Mouse (Mus musculus): ENCODE measurements around the gene Doc2g.
"Not testable (repeated sequence)": the region's sequence is repeated elsewhere in the genome, so short reads cannot be mapped to it uniquely, and the experiment has no call there.

Doc2g gene

GRCm38 (mm10) chr19:4003112-4003511, at the start of gene Doc2g:
Gene Doc2g, plus strand, starts transcription at chr19:4003313.
- DNase-seq (ENCODE audit: low read depth, low spot score), result no peak

- no peak for DNase-seq (ENCODE audit: low read depth, low spot score)
Observed at GRCm38 (mm10) chr19:3955033-3955432, 48.1 kb upstream of the Doc2g start.

GRCm38 (mm10) chr19:3955804-3956203, 47.3 kb upstream of the Doc2g start:
- no peak for DNase-seq (ENCODE audit: low read depth, low spot score)

- not testable (repeated sequence) for DNase-seq (ENCODE audit: low read depth, low spot score)
Observed at GRCm38 (mm10) chr19:3957296-3958036, 45.6 kb upstream of the Doc2g start.

- no peak for DNase-seq (ENCODE audit: low read depth, low spot score)
Observed at GRCm38 (mm10) chr19:3958470-3958869, 44.6 kb upstream of the Doc2g start, which contains the start of gene Aldh3b3. Gene Aldh3b3, plus strand, starts transcription at chr19:3958645.

- no peak for DNase-seq (ENCODE audit: low read depth, low spot score)
Observed at GRCm38 (mm10) chr19:3959030-3959429, 44.1 kb upstream of the Doc2g start.

- no peak for DNase-seq (ENCODE audit: low read depth, low spot score)
Observed at GRCm38 (mm10) chr19:3960211-3960610, 42.9 kb upstream of the Doc2g start.

- not testable (repeated sequence) for DNase-seq (ENCODE audit: low read depth, low spot score)
Observed at GRCm38 (mm10) chr19:3961805-3962204, 41.3 kb upstream of the Doc2g start.

GRCm38 (mm10) chr19:3962469-3962868, 40.6 kb upstream of the Doc2g start:
- DNase-seq (ENCODE audit: low read depth, low spot score), result no peak

GRCm38 (mm10) chr19:3964030-3964429, 39.1 kb upstream of the Doc2g start:
- no peak for DNase-seq (ENCODE audit: low read depth, low spot score)

- peak; percentile 46 for DNase-seq (ENCODE audit: low read depth, low spot score)
Observed at GRCm38 (mm10) chr19:3966330-3967075, 36.6 kb upstream of the Doc2g start.

GRCm38 (mm10) chr19:3967258-3967657, 35.9 kb upstream of the Doc2g start:
- no peak for DNase-seq (ENCODE audit: low read depth, low spot score)

GRCm38 (mm10) chr19:3972229-3972628, 30.9 kb upstream of the Doc2g start, which contains the start of gene Aldh3b2:
Gene Aldh3b2, plus strand, starts transcription at chr19:3972328.
- no peak for DNase-seq (ENCODE audit: low read depth, low spot score)

- not testable (repeated sequence) for DNase-seq (ENCODE audit: low read depth, low spot score)
Observed at GRCm38 (mm10) chr19:3974608-3975007, 28.5 kb upstream of the Doc2g start.

- no peak for DNase-seq (ENCODE audit: low read depth, low spot score)
Observed at GRCm38 (mm10) chr19:3975866-3976265, 27.2 kb upstream of the Doc2g start.

- peak; percentile 60 for DNase-seq (ENCODE audit: low read depth, low spot score)
Observed at GRCm38 (mm10) chr19:3980309-3980708, 22.8 kb upstream of the Doc2g start.

GRCm38 (mm10) chr19:3980917-3981316, 22.2 kb upstream of the Doc2g start:
- DNase-seq (ENCODE audit: low read depth, low spot score), result no peak

- DNase-seq (ENCODE audit: low read depth, low spot score), result peak; percentile 54
Observed at GRCm38 (mm10) chr19:3983527-3984200, 19.4 kb upstream of the Doc2g start.

- DNase-seq (ENCODE audit: low read depth, low spot score), result no peak
Observed at GRCm38 (mm10) chr19:3985261-3985681, 17.8 kb upstream of the Doc2g start.

- no peak for DNase-seq (ENCODE audit: low read depth, low spot score)
Observed at GRCm38 (mm10) chr19:3986334-3986733, 16.8 kb upstream of the Doc2g start, which contains the start of gene Acy3. Gene Acy3, plus strand, starts transcription at chr19:3986570.

GRCm38 (mm10) chr19:3988066-3988465, 15.0 kb upstream of the Doc2g start:
- DNase-seq (ENCODE audit: low read depth, low spot score), result no peak

- no peak for DNase-seq (ENCODE audit: low read depth, low spot score)
Observed at GRCm38 (mm10) chr19:3988750-3989149, 14.4 kb upstream of the Doc2g start.

Measured in telencephalon, adult 2 months (tissue).